Mouse (Mus musculus): Measurements from ENCODE around the gene Dalrd3. TPM values are rescaled to one million over a fixed set of nuclear protein-coding genes. Genes with fewer than 3 reads are reported as not detected.
A peak's percentile ranks its signal among the peaks of the same experiment; 100 is the strongest.

Gene Dalrd3
- total and polyA plus RNA-seq, 2 experiments from 2014 or later = 39.6 to 54.0 TPM

DNA sequence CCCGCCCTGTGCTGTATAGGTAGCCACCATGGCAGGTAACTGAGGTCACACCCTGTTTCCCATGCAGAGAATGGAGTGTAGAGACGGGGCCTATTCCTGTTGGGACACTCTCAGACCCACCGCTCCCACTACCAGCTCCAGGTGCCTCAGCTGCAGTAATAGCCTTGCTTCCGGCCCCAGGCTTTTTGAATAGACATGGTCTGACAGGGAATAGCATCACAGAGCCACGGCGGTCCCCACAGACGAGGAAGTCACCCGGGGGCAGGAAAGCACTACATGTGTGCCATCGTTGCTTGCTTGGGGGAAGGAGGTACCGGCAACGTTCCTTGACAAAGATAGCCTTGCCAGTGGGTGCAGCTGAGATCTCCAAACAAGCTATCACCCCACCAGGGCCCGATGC lies 5.2 kb downstream of the Dalrd3 start:
- Histone ChIP-seq H3K36me3 (replicated peaks; ENCODE audit: control insufficient read depth, insufficient read depth, low read length) (peaks cover 37% of the 10 kb centered on the region), H3K4me3 (ENCODE audit: low read depth, low read length) (no peak overlapping the region), H3K27me3 (ENCODE audit: control insufficient read depth, insufficient read depth, low read length) (no peaks in the 10 kb centered on the region), H3K9me3 (replicated peaks; ENCODE audit: control insufficient read depth, low read length) (no peaks in the 10 kb centered on the region), H3K9ac (replicated peaks; ENCODE audit: low read depth, low read length) (no peak overlapping the region), H3K27ac (ENCODE audit: low read depth) (no peak overlapping the region), H3K4me2 (ENCODE audit: low read depth, low read length) (no peak overlapping the region), H3K4me1 (ENCODE audit: control insufficient read depth, insufficient read depth) (peaks cover 22% of the 10 kb centered on the region)
- ATAC-seq (ENCODE audit: insufficient read depth, low read depth) (no peak), DNase-seq (ENCODE audit: low spot score) (no peak)
- TF ChIP-seq EP300 (IDR thresholded peaks at IDR 0.05; ENCODE audit: low read depth) = no peak
- TF ChIP-seq CTCF (IDR thresholded peaks at IDR 0.05; ENCODE audit: low read depth) = no peak
- WGBS = 86% methylated on average over 12 of the region's 12 CpGs

DNA sequence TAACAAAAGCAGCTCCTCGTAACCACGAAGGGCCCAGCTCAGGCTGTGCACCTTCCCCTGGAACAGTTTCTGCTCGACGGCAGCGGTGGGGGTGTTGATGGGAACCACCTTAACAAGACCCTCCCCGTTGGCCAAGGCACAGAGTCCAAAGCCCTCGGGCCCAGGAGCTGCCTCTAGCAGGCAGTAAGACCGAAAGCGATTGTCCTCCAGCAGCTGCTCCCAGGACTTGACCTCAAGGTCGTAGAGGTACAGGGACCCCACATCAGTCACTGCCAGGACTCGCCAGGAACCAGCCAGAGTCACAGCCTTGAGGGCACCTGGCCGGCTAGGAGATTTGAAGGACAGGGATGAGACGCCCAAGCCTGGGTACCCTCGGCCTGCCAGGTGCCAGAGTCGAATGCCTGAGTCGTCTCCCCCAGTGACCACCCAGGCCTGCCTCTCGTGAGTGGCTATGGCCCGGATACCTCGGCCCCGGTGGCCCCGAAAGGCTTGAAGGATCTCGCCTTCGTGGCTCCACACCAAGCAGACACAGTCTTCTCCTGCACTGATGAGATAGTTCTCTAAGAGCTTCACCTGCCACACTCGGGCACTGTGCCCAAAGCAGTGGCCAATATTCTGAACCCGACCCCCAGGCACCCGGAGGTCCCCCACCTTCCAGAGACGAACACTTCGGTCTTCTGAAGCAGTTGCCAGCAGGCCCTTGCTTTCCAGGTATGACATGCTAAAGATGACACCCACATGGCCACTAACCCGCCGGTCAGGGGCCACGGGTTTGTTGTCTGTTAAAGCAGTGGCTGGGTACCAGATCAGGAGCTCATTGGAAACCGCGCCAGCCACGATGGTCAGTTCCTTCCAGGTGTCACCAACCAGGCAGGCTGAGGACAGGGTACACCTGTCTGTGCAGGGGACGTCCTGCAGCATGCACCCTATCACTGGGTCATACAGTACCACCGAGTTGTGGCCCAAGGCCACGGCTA lies 5.9 kb downstream of the Dalrd3 start:
- H3K9ac ChIP-seq (replicated peaks; ENCODE audit: low read depth, low read length) = no peak overlapping the region
- no peak for DNase-seq (ENCODE audit: low spot score)
- 82% methylated on average over 37 of the region's 37 CpGs for WGBS
- peaks cover 37% of the 10 kb centered on the region for H3K36me3 ChIP-seq (replicated peaks; ENCODE audit: control insufficient read depth, insufficient read depth, low read length)
- no peaks in the 10 kb centered on the region for H3K9me3 ChIP-seq (replicated peaks; ENCODE audit: control insufficient read depth, low read length)
- no peak overlapping the region for H3K4me2 ChIP-seq (ENCODE audit: low read depth, low read length)
- no peak overlapping the region for H3K27ac ChIP-seq (ENCODE audit: low read depth)
- peaks cover 15% of the 10 kb centered on the region for H3K4me1 ChIP-seq (ENCODE audit: control insufficient read depth, insufficient read depth)
- TF ChIP-seq EP300 (IDR thresholded peaks at IDR 0.05; ENCODE audit: low read depth) (no peak), CTCF (IDR thresholded peaks at IDR 0.05; ENCODE audit: low read depth) (no peak)
- ATAC-seq (ENCODE audit: insufficient read depth, low read depth) = no peak
- no peaks in the 10 kb centered on the region for H3K27me3 ChIP-seq (ENCODE audit: control insufficient read depth, insufficient read depth, low read length)
- H3K4me3 ChIP-seq (ENCODE audit: low read depth, low read length) = no peak overlapping the region

DNA sequence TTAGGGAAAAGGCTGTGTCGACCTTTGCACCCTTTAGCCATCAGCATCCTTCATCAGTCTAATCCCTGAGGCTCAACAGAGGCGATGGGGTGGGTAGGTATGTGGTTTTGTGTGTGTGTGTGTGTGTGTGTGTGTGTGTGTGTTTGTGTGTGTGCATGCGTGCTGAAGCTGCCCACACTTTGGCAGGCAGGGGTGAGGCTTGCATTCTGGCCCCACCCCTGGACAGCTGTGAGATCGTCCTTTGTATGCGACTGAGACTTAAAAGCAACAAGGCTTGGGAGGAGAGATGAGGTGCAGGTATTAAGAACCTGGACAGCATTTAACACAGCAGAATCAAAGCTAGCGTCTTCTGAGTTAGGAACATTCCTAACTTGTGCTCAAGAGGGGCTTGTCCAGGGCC lies 7.3 kb downstream of the Dalrd3 start:
- DNase-seq (ENCODE audit: low spot score) (no peak), ATAC-seq (ENCODE audit: insufficient read depth, low read depth) (no peak)
- H3K4me2 ChIP-seq (ENCODE audit: low read depth, low read length) = no peak overlapping the region
- no peaks in the 10 kb centered on the region for H3K27me3 ChIP-seq (ENCODE audit: control insufficient read depth, insufficient read depth, low read length)
- 54% methylated on average over 6 of the region's 6 CpGs for WGBS
- peaks cover 31% of the 10 kb centered on the region for H3K36me3 ChIP-seq (replicated peaks; ENCODE audit: control insufficient read depth, insufficient read depth, low read length)
- peaks cover 14% of the 10 kb centered on the region for H3K4me1 ChIP-seq (ENCODE audit: control insufficient read depth, insufficient read depth)
- H3K9me3 ChIP-seq (replicated peaks; ENCODE audit: control insufficient read depth, low read length) = no peaks in the 10 kb centered on the region
- H3K9ac ChIP-seq (replicated peaks; ENCODE audit: low read depth, low read length) = no peak overlapping the region
- no peak overlapping the region for H3K27ac ChIP-seq (ENCODE audit: low read depth)
- H3K4me3 ChIP-seq (ENCODE audit: low read depth, low read length) = no peak overlapping the region
- no peak for TF ChIP-seq CTCF (IDR thresholded peaks at IDR 0.05; ENCODE audit: low read depth)
- no peak for TF ChIP-seq EP300 (IDR thresholded peaks at IDR 0.05; ENCODE audit: low read depth)

DNA sequence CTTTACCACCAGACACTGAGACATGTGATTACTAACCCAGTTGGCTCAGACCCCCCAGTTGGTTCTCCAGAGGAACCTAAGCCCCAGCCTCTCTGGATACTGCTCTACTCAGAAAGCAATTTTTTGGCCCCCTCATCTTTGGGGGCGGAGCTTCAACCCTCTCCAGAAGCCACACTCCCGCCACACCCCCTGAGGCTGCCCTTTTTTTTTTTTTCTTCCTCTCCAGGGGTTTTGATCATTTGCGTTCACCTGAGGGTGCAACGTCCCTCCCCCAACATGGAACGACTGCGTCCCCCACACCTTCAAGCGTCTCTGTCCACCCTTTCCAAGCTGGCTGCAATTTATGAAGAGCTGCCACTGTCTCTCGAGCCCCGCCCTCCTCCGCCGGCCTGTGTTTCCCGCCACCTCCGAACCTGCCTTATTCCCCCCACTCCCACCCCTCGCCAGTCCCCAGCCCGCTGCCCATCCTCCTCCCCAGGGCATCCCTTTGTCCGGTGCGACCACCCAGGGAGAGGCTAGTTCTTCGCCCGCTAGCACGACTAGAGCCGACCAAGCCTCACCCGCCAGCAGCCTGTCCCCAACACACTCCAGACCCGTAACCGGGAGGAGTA lies 8.4 kb downstream of the Dalrd3 start:
- no peak for DNase-seq (ENCODE audit: low spot score)
- Histone ChIP-seq H3K4me3 (ENCODE audit: low read depth, low read length) (peak overlapping the region; percentile 71), H3K9ac (replicated peaks; ENCODE audit: low read depth, low read length) (peak overlapping the region; percentile 87), H3K4me1 (ENCODE audit: control insufficient read depth, insufficient read depth) (peaks cover 15% of the 10 kb centered on the region), H3K36me3 (replicated peaks; ENCODE audit: control insufficient read depth, insufficient read depth, low read length) (peaks cover 23% of the 10 kb centered on the region), H3K27ac (ENCODE audit: low read depth) (peak overlapping the region; percentile 84), H3K4me2 (ENCODE audit: low read depth, low read length) (peak overlapping the region; percentile 92), H3K9me3 (replicated peaks; ENCODE audit: control insufficient read depth, low read length) (no peaks in the 10 kb centered on the region), H3K27me3 (ENCODE audit: control insufficient read depth, insufficient read depth, low read length) (no peaks in the 10 kb centered on the region)
- ATAC-seq (ENCODE audit: insufficient read depth, low read depth) = peak; percentile 12
- no peak for TF ChIP-seq CTCF (IDR thresholded peaks at IDR 0.05; ENCODE audit: low read depth)
- TF ChIP-seq EP300 (IDR thresholded peaks at IDR 0.05; ENCODE audit: low read depth) = no peak
- under 1% methylated on average over 24 of the region's 24 CpGs for WGBS

DNA sequence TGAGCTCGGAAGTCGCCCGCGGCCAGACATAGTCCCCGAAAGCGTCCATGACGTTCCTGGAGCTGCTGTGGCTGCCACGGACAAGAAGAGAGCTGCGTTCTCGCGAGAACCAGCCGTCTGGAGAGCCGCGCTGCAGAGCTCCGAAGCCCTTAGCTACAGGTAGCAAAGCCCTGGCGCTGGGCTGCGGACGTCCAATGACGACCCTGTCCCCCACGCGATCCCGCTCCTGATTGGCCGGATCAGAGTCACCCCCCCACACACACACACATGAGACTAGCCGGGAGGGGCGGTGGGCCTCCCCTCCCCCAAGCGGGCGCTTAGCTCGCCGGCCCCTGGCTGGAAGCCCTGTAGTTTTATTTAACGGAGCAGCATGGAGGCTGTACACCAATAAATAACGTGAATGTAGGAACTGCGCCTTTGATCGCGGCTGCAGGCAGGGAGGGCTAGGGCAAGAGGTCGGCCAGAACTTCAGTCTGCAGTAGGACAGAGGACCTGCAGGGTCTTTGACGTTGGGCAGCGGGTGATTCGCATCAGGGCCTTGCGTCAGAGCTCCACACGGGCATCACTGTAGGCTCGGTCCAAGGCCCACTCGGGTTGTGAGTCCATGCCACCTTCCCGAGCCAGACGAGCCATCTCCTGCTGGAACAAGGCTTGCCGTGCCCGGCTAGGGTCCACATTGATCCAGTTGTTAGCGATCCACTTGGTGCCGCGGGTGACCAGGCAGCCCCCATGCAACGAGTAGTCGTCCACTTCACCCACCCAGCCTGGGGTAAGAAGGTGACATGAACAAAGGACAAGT lies 9.1 kb downstream of the Dalrd3 start, which contains the start of gene Wdr6:
Wdr6 (minus strand) TSS at position 195 of the 799 bp plus-strand sequence.
- no peak for TF ChIP-seq CTCF (IDR thresholded peaks at IDR 0.05; ENCODE audit: low read depth)
- peak; percentile 98 for TF ChIP-seq EP300 (IDR thresholded peaks at IDR 0.05; ENCODE audit: low read depth)
- no peaks in the 10 kb centered on the region for H3K27me3 ChIP-seq (ENCODE audit: control insufficient read depth, insufficient read depth, low read length)
- WGBS = 6% methylated on average over 51 of the region's 51 CpGs
- DNase-seq (ENCODE audit: low spot score) (peak; percentile 96), ATAC-seq (ENCODE audit: insufficient read depth, low read depth) (peak; percentile 96)
- H3K9ac ChIP-seq (replicated peaks; ENCODE audit: low read depth, low read length) = peak within 1 kb of the TSS; percentile 87
- H3K4me2 ChIP-seq (ENCODE audit: low read depth, low read length) = peak within 1 kb of the TSS; percentile 92
- no peaks in the 10 kb centered on the region for H3K9me3 ChIP-seq (replicated peaks; ENCODE audit: control insufficient read depth, low read length)
- peaks cover 22% of the 10 kb centered on the region for H3K4me1 ChIP-seq (ENCODE audit: control insufficient read depth, insufficient read depth)
- peaks cover 18% of the 10 kb centered on the region for H3K36me3 ChIP-seq (replicated peaks; ENCODE audit: control insufficient read depth, insufficient read depth, low read length)
- H3K27ac ChIP-seq (ENCODE audit: low read depth) = peak within 1 kb of the TSS; percentile 84
- H3K4me3 ChIP-seq (ENCODE audit: low read depth, low read length) = peak within 1 kb of the TSS; percentile 71

All from heart, postnatal 0 days (tissue).